ENCODE assay signal across 17 mouse cellular contexts in the genomic region with DNA sequence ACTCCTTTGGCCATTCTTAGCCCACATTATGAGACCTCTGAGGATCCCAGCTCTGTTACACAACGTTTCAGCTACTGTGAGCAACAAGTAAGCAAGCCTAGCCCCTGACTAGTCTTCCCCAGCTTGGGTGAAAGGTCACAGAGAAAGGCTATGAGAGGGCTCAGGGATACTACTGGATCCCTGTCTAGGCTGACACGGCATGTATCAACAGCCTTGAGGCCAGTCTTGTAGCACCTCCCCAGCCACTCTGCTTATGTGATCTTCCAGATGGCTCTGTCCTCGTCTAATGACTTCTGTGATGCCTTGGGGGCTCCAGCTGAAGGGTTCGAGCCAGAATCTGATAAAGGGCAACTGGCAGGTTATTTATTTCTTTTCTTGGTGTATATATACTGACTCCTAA.
"Had no signal": no experiment of that assay in that cellular context is flagged by ENCODE, and none has a peak within 500 bp of the region (broad histone marks: within the 10 kb centered on the region; RNA-seq: fewer than 3 reads in every experiment).

No protein-coding gene starts in this region.

- H3K27ac ChIP-seq: macrophage; midbrain, embryonic 13.5 days; midbrain, embryonic 15.5 days; neural tube, embryonic 13.5 days; stomach, embryonic 15.5 days had no signal

- H3K9me3 ChIP-seq: lung, embryonic 15.5 days; megakaryocyte, embryonic 14.5 days; midbrain, embryonic 13.5 days; midbrain, embryonic 15.5 days; neural tube, embryonic 13.5 days; stomach, embryonic 15.5 days had no signal

- H3K4me1 ChIP-seq: midbrain, embryonic 15.5 days had no signal

- H3K4me2 ChIP-seq: lung, embryonic 15.5 days; midbrain, embryonic 11.5 days; midbrain, embryonic 13.5 days; midbrain, embryonic 15.5 days; neural tube, embryonic 13.5 days; stomach, embryonic 15.5 days had no signal

- H3K36me3 ChIP-seq: lung, embryonic 15.5 days; midbrain, embryonic 13.5 days; midbrain, embryonic 15.5 days; neural tube, embryonic 13.5 days; stomach, embryonic 15.5 days had no signal

- H3K9ac ChIP-seq: liver, postnatal 0 days; lung, embryonic 15.5 days; midbrain, embryonic 13.5 days; midbrain, embryonic 15.5 days; neural tube, embryonic 13.5 days; stomach, embryonic 15.5 days had no signal

- ATAC-seq: liver, postnatal 0 days; lung, postnatal 0 days; midbrain, embryonic 13.5 days; midbrain, embryonic 15.5 days had no signal

- DNase-seq: liver, postnatal 0 days; lung, adult 2 months; lung, postnatal 14 days; lung, postnatal 36 days; right cerebral cortex, postnatal 14 days; thymus, adult 18-20 months; thymus, postnatal 14 days; thymus, postnatal 36 days had no signal

- H3K27me3 ChIP-seq: lung, embryonic 15.5 days; midbrain, embryonic 13.5 days; midbrain, embryonic 15.5 days; neural tube, embryonic 13.5 days; stomach, embryonic 15.5 days had no signal

- H3K4me3 ChIP-seq: lung, embryonic 15.5 days; megakaryocyte, embryonic 14.5 days; midbrain, embryonic 13.5 days; midbrain, embryonic 15.5 days; neural tube, embryonic 13.5 days; stomach, embryonic 15.5 days had no signal
